Mouse (Mus musculus): ENCODE results near the gene Ccdc97.

GRCm38 (mm10) chr7:25704716-25705364 lies 14.0 kb downstream of the Ccdc97 start:
- no peak for TF ChIP-seq CTCF (IDR thresholded peaks at IDR 0.05; ENCODE audit: borderline replicate concordance, extremely low read depth, insufficient read depth, insufficient read length)
- no peak for TF ChIP-seq POLR2A (IDR thresholded peaks at IDR 0.05; ENCODE audit: borderline replicate concordance, extremely low read depth, insufficient read depth, insufficient read length, poor library complexity, severe bottlenecking)

Data from brain, embryonic 14.5 days (tissue).